Mouse (Mus musculus): Measurements from ENCODE around the gene Kdm5d. TPM values are rescaled to one million over a fixed set of nuclear protein-coding genes. Genes with fewer than 3 reads are reported as not detected.

Kdm5d gene
- 10.8 and 16.9 TPM in 2 replicates for total RNA-seq (2015)
- 18.2 and 22.8 TPM in 2 replicates for total RNA-seq (2017)

DNA sequence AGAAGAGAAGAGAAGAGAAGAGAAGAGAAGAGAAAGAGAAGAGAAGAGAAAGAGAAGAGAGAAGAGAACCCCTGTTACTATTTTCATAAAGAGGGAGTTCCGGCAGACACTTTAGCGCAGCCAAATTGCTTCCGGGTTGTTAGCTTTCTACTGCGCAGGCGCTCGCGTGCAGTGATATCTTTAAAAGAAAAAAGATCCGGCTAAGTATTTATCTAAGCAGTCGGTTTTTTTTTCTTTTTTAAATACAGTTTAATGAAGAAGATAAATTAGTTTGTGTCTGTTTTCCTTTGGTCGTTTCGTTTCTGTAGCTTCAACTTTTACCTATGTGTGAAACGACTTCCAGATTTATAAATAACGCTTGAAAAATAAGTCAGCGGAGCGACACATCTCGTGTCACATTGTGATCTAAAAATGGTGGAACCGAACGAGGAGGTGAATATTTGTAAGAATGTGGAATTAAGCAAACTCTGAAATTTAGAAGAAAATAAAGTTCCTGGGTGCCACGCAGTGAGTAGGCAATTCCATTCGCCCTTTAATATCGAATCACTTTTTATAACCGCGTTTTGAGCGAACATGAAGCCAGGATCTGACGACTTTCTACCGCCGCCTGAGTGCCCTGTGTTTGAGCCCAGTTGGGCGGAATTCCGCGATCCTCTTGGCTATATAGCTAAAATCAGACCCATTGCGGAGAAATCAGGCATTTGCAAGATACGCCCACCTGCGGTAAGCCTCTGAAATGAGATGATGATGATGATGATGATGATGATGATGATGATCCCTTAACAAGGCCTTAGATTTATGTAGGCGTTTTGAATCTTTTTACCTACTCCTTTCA, at the start of gene Kdm5d:
TSS of gene Kdm5d (plus strand) at position 396 of the 835 bp plus-strand sequence.
- peak; percentile 88 for ATAC-seq (replicated peaks; ENCODE audit: poor library complexity)

DNA sequence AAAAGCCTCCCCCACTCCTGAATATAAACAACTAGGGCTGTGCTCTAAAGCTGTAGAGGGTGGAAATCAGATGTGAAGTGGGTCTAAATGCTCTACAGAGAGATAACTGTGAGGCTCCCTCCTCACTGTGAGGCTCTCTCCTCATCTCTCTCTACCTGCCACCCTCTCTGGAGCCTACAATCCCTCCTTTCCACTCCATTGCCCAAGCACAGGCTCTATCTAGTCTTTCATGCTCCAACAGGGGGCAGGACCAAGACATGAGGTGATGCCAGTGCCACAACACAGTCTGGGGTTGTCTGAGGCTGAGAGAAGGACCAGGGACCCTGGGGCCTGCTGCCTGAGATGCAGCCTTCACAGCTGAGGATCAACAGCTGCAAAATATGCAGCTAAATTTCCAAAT, 25.2 kb upstream of the Kdm5d start:
- ATAC-seq (replicated peaks; ENCODE audit: poor library complexity): no peak

DNA sequence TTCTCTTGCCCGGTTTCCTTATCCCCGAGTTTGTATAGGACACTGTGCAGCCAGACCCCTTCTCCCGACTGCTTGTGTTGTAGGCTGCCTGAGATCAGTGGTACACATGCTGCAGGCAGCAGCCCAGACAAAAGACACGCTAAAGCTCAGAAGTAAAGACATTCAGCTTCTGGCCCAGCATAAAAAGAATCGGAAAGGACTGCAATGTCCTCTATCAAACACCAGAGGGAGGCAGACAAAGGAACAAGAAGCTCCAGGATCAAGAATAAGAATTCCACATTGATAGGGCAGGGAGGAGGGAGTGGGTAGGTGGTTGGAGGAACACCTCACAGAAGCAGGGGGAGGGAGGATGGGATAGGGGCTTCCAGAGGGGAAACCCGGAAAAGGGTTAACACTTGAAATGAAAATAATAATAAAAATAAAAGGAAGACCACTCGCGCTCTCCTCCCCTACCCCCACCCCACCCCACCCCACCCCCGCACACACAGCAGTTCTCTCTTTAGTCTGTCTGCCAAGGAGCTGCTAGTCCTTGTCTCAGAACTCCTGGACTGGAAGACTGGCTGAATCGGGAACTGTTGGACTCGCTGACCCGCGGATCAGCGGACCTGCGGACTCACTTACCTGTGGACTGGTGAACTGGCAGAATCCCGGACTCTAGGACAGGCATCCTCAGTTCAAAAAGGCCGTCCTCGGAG, 24.6 kb upstream of the Kdm5d start:
- ATAC-seq (replicated peaks; ENCODE audit: poor library complexity): no peak

Other genes with a start within 250 kb of the Kdm5d start
- gene Zfy1, start 100.4 kb upstream of the Kdm5d start, total RNA-seq (2015): not detected in 2 replicates
- gene Zfy1, start 100.4 kb upstream of the Kdm5d start, total RNA-seq (2017): not detected in 2 replicates
- not detected in 2 replicates for gene Uba1y, start 79.1 kb upstream of the Kdm5d start, total RNA-seq (2015)
- gene Uba1y, start 79.1 kb upstream of the Kdm5d start, total RNA-seq (2017): not detected in 2 replicates
- gene Eif2s3y, start 112.8 kb downstream of the Kdm5d start, total RNA-seq (2015): 92.8 and 101 TPM in 2 replicates
- 127 and 142 TPM in 2 replicates for gene Eif2s3y, start 112.8 kb downstream of the Kdm5d start, total RNA-seq (2017)